Mouse (Mus musculus): ENCODE results near the gene Galns. TPM values are rescaled to one million over a fixed set of nuclear protein-coding genes. Genes with fewer than 3 reads are reported as not detected.
"Not testable (repeated sequence)": the region's sequence is repeated elsewhere in the genome, so short reads cannot be mapped to it uniquely, and the experiment has no call there.

The Galns gene
- total RNA-seq, 2 experiments from 2014 or later = 30.3 to 33.1 TPM

GRCm38 (mm10) chr8:122635878-122636802 lies 24.9 kb upstream of the Galns start:
- peak; percentile 59 for ATAC-seq (replicated peaks; ENCODE audit: poor library complexity)

GRCm38 (mm10) chr8:122633205-122633604 lies 21.9 kb upstream of the Galns start:
- no peak for ATAC-seq (replicated peaks; ENCODE audit: poor library complexity)

- ATAC-seq (replicated peaks; ENCODE audit: poor library complexity) = not testable (repeated sequence)
These were observed 20.9 kb upstream of the Galns start for GRCm38 (mm10) chr8:122632134-122632533.

- no peak for ATAC-seq (replicated peaks; ENCODE audit: poor library complexity)
These were observed 19.4 kb upstream of the Galns start for GRCm38 (mm10) chr8:122630696-122631095.

- no peak for ATAC-seq (replicated peaks; ENCODE audit: poor library complexity)
These were observed 18.1 kb upstream of the Galns start for GRCm38 (mm10) chr8:122629388-122629787.

GRCm38 (mm10) chr8:122626896-122627295 lies 15.6 kb upstream of the Galns start:
- ATAC-seq (replicated peaks; ENCODE audit: poor library complexity) = peak; percentile 27

GRCm38 (mm10) chr8:122625811-122626210 lies 14.5 kb upstream of the Galns start:
- no peak for ATAC-seq (replicated peaks; ENCODE audit: poor library complexity)

GRCm38 (mm10) chr8:122624653-122625052 lies 13.4 kb upstream of the Galns start:
- ATAC-seq (replicated peaks; ENCODE audit: poor library complexity) = no peak

- no peak for ATAC-seq (replicated peaks; ENCODE audit: poor library complexity)
These were observed 12.8 kb upstream of the Galns start for GRCm38 (mm10) chr8:122623844-122624642.

- ATAC-seq (replicated peaks; ENCODE audit: poor library complexity) = no peak
These were observed 11.5 kb upstream of the Galns start, which contains the start of gene Pabpn1l for GRCm38 (mm10) chr8:122622727-122623126. Gene Pabpn1l, minus strand, starts transcription at chr8:122622739.

- ATAC-seq (replicated peaks; ENCODE audit: poor library complexity) = no peak
These were observed 9.2 kb upstream of the Galns start for GRCm38 (mm10) chr8:122620446-122620845.

GRCm38 (mm10) chr8:122618660-122619378 lies 7.6 kb upstream of the Galns start:
- peak; percentile 85 for ATAC-seq (replicated peaks; ENCODE audit: poor library complexity)

GRCm38 (mm10) chr8:122617947-122618546 lies 6.8 kb upstream of the Galns start:
- peak; percentile 68 for ATAC-seq (replicated peaks; ENCODE audit: poor library complexity)

- no peak for ATAC-seq (replicated peaks; ENCODE audit: poor library complexity)
These were observed 5.1 kb upstream of the Galns start for GRCm38 (mm10) chr8:122616181-122616905.

GRCm38 (mm10) chr8:122610612-122611277 lies 518 bp downstream of the Galns start:
- peak; percentile 30 for ATAC-seq (replicated peaks; ENCODE audit: poor library complexity)

- ATAC-seq (replicated peaks; ENCODE audit: poor library complexity) = no peak
These were observed 1.1 kb downstream of the Galns start for GRCm38 (mm10) chr8:122610209-122610608.

- no peak for ATAC-seq (replicated peaks; ENCODE audit: poor library complexity)
These were observed 4.5 kb downstream of the Galns start for GRCm38 (mm10) chr8:122606810-122607209.

GRCm38 (mm10) chr8:122605367-122605766 lies 5.9 kb downstream of the Galns start:
- ATAC-seq (replicated peaks; ENCODE audit: poor library complexity) = no peak; the same call in 1 of the 2 replicates

- ATAC-seq (replicated peaks; ENCODE audit: poor library complexity) = no peak
These were observed 6.6 kb downstream of the Galns start for GRCm38 (mm10) chr8:122604640-122605039.
